Mouse (Mus musculus) adrenal gland, postnatal 25 days (tissue): ENCODE measurements around the gene Cic. TPM values are rescaled to one million over a fixed set of nuclear protein-coding genes. Genes with fewer than 3 reads are reported as not detected.
"Not testable (repeated sequence)": the region's sequence is repeated elsewhere in the genome, so short reads cannot be mapped to it uniquely, and the experiment has no call there.

ENCODE experiments used
- DNase-seq: peaks from one replicate; pipeline ENCODE4 v3.0.0; 2021; ENCODE audit warnings: mixed read lengths
- total RNA-seq: library from RNA; stranded (reverse); gene quantifications from 2 replicates; pipeline ENCODE4 v1.2.3, GENCODE M21; 2021

Gene Cic
- total RNA-seq, 1 experiment from 2014 or later: 134 TPM

GRCm38 (mm10) chr7:25305956-25306613, 38.6 kb downstream of the Cic start, which contains the start of gene Tmem145:
Gene Tmem145, plus strand, starts transcription at chr7:25306106.
- DNase-seq: peak; percentile 52

GRCm38 (mm10) chr7:25306614-25306996, 39.1 kb downstream of the Cic start:
- DNase-seq: no peak

GRCm38 (mm10) chr7:25308702-25309318, 41.3 kb downstream of the Cic start:
- no peak for DNase-seq

DNA sequence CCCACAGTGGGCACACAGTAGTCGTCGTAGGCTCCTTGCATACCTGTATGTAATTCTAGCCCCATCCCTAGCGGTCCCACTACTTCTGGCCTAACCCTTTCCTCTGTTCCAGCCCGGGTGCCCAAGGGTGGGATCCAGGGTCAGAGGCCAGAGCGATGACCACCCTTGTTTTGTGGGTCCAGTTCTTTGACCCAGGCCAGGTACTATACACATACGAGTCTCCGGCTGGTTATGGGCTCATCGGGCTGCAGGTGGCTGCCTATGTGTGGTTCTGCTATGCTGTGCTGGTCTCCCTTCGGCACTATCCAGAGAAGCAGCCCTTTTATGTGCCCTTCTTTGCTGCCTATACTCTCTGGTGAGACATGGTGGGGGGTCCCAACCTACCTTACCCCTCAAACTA, 41.9 kb downstream of the Cic start:
- no peak for DNase-seq

DNA sequence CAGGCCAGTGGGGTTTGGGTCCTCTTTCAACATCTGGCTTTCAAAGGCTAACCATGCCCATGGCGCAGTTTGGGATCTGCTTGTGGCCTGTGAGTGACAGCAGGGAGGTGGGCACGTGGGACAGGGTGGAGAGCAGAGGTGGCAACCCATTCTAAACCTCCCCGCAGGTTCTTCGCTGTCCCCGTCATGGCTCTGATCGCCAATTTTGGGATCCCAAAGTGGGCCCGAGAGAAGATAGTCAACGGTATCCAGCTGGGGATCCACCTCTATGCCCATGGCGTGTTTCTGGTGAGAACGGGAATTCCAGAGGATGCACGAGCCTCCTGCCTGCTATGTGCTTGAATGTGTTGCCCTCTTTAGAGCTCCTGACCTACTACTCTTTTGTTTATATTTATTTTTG, 43.7 kb downstream of the Cic start:
- DNase-seq: no peak

GRCm38 (mm10) chr7:25313325-25313724, 45.8 kb downstream of the Cic start:
- no peak for DNase-seq

DNA sequence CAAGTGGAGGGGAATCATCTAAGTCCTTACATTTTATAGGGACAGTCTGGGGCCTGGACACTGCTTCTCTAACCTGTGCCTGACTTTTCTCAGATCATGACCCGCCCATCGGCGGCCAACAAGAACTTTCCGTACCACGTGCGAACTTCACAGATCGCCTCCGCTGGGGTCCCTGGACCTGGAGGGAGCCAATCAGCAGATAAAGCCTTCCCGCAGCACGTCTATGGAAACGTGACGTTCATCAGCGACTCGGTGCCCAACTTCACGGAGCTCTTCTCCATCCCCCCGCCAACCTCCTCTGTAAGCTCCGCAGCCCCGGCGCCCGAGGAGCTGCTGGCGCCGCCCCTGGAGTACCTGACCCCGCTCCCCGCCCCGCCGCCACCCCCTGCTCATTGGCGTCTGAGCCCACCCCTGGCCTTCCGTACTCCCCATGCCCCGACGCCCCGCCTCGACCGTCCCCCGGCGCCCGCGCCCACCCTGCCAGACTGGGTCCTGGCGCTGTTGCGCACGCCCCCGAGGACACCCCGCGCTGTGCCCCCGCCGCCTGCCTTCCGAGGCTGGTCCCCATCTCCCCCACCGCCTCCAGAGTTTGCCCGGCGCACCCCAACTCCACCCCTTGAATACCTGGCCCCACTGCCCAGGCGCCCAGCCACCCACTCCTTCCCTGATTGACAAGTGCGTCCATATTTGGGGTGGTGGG, 47.3 kb downstream of the Cic start:
- no peak for DNase-seq

DNA sequence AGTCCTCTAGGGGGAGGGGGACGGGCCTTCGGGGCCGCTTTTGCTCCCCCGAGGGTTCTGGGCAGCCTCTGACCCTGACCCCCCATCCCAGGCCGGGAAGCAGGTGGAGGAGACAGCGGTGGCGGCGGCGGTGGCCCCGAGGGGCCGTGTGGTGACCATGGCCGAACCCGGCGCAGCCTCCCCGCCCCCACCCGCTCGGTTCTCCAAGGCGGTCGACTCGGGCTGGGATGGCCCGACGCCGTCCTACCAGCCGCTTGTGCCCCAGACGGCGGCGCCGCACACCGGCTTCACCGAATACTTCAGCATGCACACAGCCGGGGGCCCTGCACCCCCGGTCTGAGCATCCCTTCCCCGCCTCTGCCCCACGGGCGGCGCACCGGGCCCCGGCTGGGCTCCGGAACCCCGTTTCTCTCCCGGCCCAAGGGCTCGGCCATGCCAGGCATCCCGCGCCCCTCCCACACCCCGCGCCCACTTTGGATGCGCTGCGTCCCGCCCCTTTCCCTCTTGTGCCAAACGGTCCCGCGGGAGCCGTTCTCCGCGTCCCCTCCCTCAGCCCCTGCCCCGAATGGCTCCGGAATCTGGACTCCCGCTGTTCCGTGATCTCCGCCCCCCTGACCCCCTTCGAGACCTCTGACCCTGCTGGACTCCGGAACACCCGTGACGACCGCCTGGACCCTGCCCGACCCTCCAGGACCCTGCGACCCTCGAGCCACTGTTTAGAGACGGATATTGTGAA, 48.0 kb downstream of the Cic start:
- DNase-seq: peak; percentile 59

DNA sequence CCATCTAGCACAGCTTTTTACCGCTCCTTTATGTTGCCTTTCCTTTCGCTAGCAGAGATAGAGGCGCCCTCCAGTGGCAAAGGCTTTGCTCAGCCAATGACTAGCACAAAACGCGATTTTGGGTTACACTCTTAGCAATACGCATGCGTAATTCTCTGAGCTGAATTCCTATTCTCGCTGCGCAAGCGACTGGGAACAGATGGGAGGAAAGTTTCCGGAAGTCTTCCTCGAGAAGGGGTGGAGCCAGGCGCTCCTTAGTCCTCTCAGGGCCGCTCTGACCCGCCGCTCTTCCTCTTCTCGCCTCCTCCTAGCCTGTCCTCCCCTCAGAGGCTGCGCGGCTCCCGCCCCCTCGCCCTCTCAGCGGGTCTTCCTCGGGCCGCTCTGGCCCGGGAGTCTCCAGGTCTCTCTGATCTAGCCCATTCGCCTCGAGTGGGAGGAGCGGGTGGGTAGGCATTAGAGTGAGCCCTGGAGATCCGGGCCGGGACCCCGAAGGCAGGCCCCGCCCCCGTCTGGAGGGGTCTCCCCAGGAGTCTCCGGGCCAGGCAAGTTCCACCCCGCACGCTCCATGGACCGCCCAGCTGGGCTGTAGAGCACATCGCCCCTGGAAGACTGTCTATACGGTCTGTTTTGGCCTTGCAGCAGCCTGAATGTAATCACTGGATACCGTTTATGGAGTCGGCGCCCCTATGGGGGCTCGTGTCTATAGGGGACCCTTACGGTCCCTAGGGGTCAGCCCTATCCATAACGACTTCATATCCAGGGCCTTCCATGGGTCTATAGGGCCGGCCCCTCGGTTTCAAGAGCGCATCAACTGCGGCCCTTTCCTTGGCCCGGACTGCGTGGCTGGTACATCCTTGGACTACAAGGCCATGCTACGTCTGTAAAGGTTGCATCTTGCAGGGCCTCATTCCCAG, 49.3 kb downstream of the Cic start, which contains the start of gene Megf8:
Gene Megf8 (plus strand): TSS at position 633 of the 914 bp plus-strand sequence.
- DNase-seq: peak; percentile 91

DNA sequence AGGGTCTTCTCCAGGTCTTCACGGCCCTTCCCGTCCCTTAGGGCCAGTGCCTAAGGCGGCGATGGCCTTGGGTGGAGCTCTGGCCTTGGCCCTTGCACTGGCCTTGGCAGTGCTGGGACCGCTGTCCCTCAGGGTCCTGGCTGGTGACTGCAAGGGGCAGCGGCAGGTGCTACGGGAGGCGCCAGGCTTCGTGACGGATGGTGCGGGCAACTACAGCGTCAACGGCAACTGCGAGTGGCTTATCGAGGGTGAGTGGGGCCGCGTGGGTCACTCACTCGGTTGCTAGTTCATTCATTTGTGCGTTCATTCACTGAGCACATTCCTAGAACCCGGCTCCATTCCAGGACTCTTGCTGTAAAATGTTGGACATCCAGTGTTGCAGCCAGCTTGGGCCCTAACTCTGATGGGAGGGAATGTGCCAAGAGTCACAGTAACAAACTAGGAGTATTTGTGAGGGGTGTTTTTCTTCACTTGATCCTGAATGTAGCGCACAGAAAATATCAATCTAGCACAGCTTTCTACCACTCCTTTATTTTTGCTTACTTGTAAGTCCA, 50.0 kb downstream of the Cic start:
- DNase-seq: peak; percentile 40

DNA sequence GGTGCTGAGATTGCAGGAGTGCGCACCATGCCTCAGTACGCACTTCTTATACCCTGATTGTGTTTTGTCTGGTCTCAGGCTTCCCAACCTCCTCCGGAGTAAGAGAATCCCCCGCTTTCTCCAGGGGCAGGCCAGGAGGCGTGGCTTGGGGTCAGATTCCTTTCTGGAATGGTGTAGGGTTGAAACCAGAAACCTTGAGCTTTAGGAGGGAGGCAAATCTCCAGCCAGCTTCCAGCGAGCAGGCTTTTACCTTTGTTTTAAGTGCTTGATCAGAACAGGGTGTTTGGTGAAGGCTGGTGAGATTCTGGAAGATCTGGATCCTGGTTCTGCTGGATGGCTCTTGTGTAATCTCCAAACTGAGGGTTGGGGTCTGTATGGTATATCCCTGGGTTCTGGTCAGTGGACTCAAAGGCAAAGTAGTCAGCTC, 54.6 kb downstream of the Cic start:
- DNase-seq: peak; percentile 41

GRCm38 (mm10) chr7:25323219-25323618, 55.7 kb downstream of the Cic start:
- DNase-seq: peak; percentile 46

DNA sequence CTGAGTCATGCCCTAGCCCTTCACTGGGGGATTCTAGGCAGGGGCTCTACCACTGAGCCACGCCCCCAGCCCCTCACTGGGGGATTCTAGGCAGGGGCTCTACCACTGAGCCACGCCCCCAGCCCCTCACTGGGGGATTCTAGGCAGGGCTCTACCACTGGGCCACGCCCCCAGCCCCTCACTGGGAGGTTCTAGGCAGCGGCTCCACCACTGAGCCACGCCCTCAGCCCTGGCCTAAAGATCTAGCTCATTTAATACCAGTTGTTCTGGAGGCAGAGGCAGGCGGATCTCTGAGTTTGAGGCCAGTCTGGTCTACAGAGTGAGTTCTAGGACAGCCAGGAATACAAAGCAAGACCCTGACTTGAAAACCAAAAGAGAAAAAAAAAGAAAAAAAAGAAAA, 57.9 kb downstream of the Cic start:
- not testable (repeated sequence) for DNase-seq

GRCm38 (mm10) chr7:25326233-25326632, 58.7 kb downstream of the Cic start:
- DNase-seq: no peak

GRCm38 (mm10) chr7:25333596-25334307, 66.2 kb downstream of the Cic start:
- DNase-seq: peak; percentile 72

- DNase-seq: no peak
These were observed 67.0 kb downstream of the Cic start for GRCm38 (mm10) chr7:25334472-25334871.

DNA sequence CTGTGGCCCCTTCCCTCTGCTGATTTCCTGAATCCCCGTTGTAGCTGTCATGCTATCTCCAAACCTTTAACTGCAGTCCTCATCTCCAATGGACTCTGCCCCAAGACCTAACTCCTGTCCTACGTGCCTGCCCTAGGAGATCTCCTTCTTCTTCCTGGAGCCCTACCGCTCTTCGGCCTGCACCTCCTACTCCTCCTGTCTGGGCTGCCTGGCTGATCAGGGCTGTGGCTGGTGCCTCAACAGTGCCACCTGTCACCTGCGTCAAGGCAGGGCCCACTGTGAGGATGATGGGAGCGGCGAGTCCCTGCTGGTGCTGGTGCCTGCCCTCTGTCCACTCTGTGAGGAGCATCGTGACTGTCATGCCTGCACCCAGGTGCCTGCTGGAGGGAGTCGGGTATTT, 71.8 kb downstream of the Cic start:
- no peak for DNase-seq

- no peak for DNase-seq
These were observed 73.7 kb downstream of the Cic start for GRCm38 (mm10) chr7:25341000-25341784.
